19 mouse cellular contexts compared by ENCODE assay signal in genomic region chr2:12019607-12020006, GRCm38 (mm10).
A peak's percentile ranks its signal among the peaks of the same experiment; 100 is the strongest.
DNase-seq lines count a peak whose midpoint lies in the region; ATAC-seq and TF ChIP-seq lines count a peak whose summit lies in the region.
"Had no signal": no experiment of that assay in that cellular context is flagged by ENCODE, and none has a peak within 500 bp of the region (broad histone marks: within the 10 kb centered on the region; RNA-seq: fewer than 3 reads in every experiment).

No protein-coding gene starts in this region.

- no peak overlapping the region for H3K4me3 ChIP-seq in liver, embryonic 13.5 days (replicated peaks)
- no peak overlapping the region for H3K4me3 ChIP-seq in kidney, postnatal 0 days (replicated peaks; ENCODE audit: low read depth, low read length)
- no peak overlapping the region for H3K4me3 ChIP-seq in forebrain, embryonic 12.5 days (replicated peaks)
- H3K4me3 ChIP-seq: embryonic facial prominence, embryonic 10.5 days; erythroblast, embryonic 14.5 days; limb, embryonic 13.5 days; megakaryocyte, embryonic 14.5 days had no signal

- no peaks in the 10 kb centered on the region for H3K9me3 ChIP-seq in liver, embryonic 13.5 days (replicated peaks)
- no peaks in the 10 kb centered on the region for H3K9me3 ChIP-seq in kidney, postnatal 0 days (replicated peaks; ENCODE audit: low read length)
- H3K9me3 ChIP-seq in forebrain, embryonic 12.5 days: no peaks in the 10 kb centered on the region
- H3K9me3 ChIP-seq: embryonic facial prominence, embryonic 10.5 days; limb, embryonic 13.5 days; megakaryocyte, embryonic 14.5 days had no signal

- H3K4me1 ChIP-seq in liver, embryonic 13.5 days (replicated peaks): no peaks in the 10 kb centered on the region
- H3K4me1 ChIP-seq in kidney, postnatal 0 days (replicated peaks; ENCODE audit: insufficient read depth, low read length): peaks cover 5% of the 10 kb centered on the region; the same call in 1 of the 2 replicates
- H3K4me1 ChIP-seq in forebrain, embryonic 12.5 days: no peaks in the 10 kb centered on the region
- H3K4me1 ChIP-seq: embryonic facial prominence, embryonic 10.5 days; limb, embryonic 13.5 days; megakaryocyte, embryonic 14.5 days had no signal

- H3K36me3 ChIP-seq in liver, embryonic 13.5 days: no peaks in the 10 kb centered on the region
- H3K36me3 ChIP-seq in kidney, postnatal 0 days (ENCODE audit: insufficient read depth, low read length): no peaks in the 10 kb centered on the region
- H3K36me3 ChIP-seq in forebrain, embryonic 12.5 days (replicated peaks): no peaks in the 10 kb centered on the region
- H3K36me3 ChIP-seq: embryonic facial prominence, embryonic 10.5 days; limb, embryonic 13.5 days had no signal

- H3K4me2 ChIP-seq in liver, embryonic 13.5 days: no peak overlapping the region
- H3K4me2 ChIP-seq in kidney, postnatal 0 days (ENCODE audit: low read length): no peak overlapping the region
- no peak overlapping the region for H3K4me2 ChIP-seq in forebrain, embryonic 12.5 days
- H3K4me2 ChIP-seq: limb, embryonic 13.5 days had no signal

- TF ChIP-seq CTCF in kidney, postnatal 0 days (IDR thresholded peaks at IDR 0.05; ENCODE audit: low read depth): no peak

- 0 out of 2 replicates have a peak, but pooled peaks have one; percentile 34 for ATAC-seq in liver, embryonic 13.5 days (ENCODE audit: low read depth)
- ATAC-seq in kidney, postnatal 0 days (replicated peaks; ENCODE audit: low FRiP score, low read depth): peak; percentile 71
- no peak for ATAC-seq in forebrain, embryonic 12.5 days (ENCODE audit: low FRiP score)
- ATAC-seq: intestine, embryonic 16.5 days had no signal

- no peak overlapping the region for H3K9ac ChIP-seq in liver, embryonic 13.5 days
- H3K9ac ChIP-seq in kidney, postnatal 0 days (ENCODE audit: low read depth, low read length): no peak overlapping the region
- H3K9ac ChIP-seq in forebrain, embryonic 12.5 days: no peak overlapping the region
- H3K9ac ChIP-seq: limb, embryonic 13.5 days had no signal

- H3K27me3 ChIP-seq in liver, embryonic 13.5 days: no peaks in the 10 kb centered on the region
- no peaks in the 10 kb centered on the region for H3K27me3 ChIP-seq in kidney, postnatal 0 days (ENCODE audit: insufficient read depth, low read length)
- no peaks in the 10 kb centered on the region for H3K27me3 ChIP-seq in forebrain, embryonic 12.5 days
- H3K27me3 ChIP-seq: limb, embryonic 13.5 days; megakaryocyte, embryonic 14.5 days had no signal

- no peak overlapping the region for H3K27ac ChIP-seq in liver, embryonic 13.5 days
- peak overlapping the region; percentile 72 for H3K27ac ChIP-seq in kidney, postnatal 0 days
- H3K27ac ChIP-seq in forebrain, embryonic 12.5 days: no peak overlapping the region
- H3K27ac ChIP-seq: embryonic facial prominence, embryonic 10.5 days; limb, embryonic 13.5 days had no signal

- 34% methylated on average over 1 of the region's 1 CpGs for WGBS in liver, embryonic 13.5 days (ENCODE audit: insufficient replicate concordance)
- WGBS in kidney, postnatal 0 days: 8% methylated on average over 1 of the region's 1 CpGs
- WGBS in forebrain, embryonic 12.5 days: 39% methylated on average over 1 of the region's 1 CpGs

- DNase-seq in adrenal gland, adult 2 months: peak; percentile 9
- no peak for DNase-seq in adrenal gland, postnatal 14 days
- DNase-seq in liver, embryonic 13.5 days: no peak
- no peak for DNase-seq in liver
- DNase-seq in Muller cell, postnatal 12 days (ENCODE audit: inconsistent ontology term): peak; percentile 37
- peak; percentile 95 for DNase-seq in kidney, postnatal 0 days (ENCODE audit: low spot score)
- no peak for DNase-seq in right cerebral cortex, adult 2 months (ENCODE audit: low spot score in 2 of 2)
- DNase-seq: adrenal gland, postnatal 25 days; cerebellum, adult 9-10 months; gastrocnemius, postnatal 14 days; heart, postnatal 14 days; right cerebral cortex, postnatal 14 days; thymus, postnatal 36 days had no signal

Comparison
In these comparisons a context has a peak if more than half of its experiments do, and no peak if none do; other contexts are left out.
1. DNase-seq: peak in adrenal gland, adult 2 months (single experiment), Muller cell, postnatal 12 days (single experiment) and kidney, postnatal 0 days (single experiment); none in adrenal gland, postnatal 14 days (single experiment), liver, embryonic 13.5 days (single experiment), liver (single experiment) and right cerebral cortex, adult 2 months (0 of 2).